Mouse (Mus musculus): Measurements from ENCODE around the gene Col23a1. TPM values are rescaled to one million over a fixed set of nuclear protein-coding genes. Genes with fewer than 3 reads are reported as not detected.
A peak's percentile ranks its signal among the peaks of the same experiment; 100 is the strongest.

The Col23a1 gene
- polyA plus RNA-seq (2015; fragmentation: Nextera tagmentation; extraction: Ambion mirVana): 5.2 and 5.8 TPM in 2 replicates

DNA sequence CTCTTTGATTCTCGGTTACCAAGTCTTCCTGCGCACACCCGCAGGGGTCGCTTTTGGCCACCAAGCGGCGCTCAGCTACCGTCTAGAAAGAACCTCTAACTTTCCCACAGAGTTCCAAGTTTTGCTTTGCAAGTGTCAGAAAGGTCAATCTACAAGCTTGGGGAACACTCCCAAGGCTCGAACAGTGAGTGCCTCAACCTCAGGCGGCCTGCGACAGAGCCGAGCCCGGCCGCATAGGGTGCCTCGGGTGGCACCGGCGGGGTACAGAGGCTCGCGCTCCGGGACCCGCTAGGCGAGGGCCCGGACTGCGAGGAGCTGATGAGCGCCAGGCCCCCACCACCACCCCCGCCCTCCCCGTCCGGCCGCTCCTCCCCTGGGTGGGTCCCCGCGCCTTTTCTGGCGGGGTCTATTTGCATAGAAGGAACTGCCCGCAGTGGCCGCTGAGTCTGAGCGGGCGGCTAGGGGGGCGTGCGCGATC is at the start of gene Col23a1:
Gene Col23a1 (plus strand): TSS at position 357 of the 478 bp plus-strand sequence.
- no peaks in the 10 kb centered on the region for H3K27me3 ChIP-seq (ENCODE audit: insufficient read depth, low read length)
- WGBS: under 1% methylated on average over 31 of the region's 38 CpGs
- H3K27ac ChIP-seq (ENCODE audit: low read length): peak within 1 kb of the TSS; percentile 61; the same call in 1 of the 2 replicates

DNA sequence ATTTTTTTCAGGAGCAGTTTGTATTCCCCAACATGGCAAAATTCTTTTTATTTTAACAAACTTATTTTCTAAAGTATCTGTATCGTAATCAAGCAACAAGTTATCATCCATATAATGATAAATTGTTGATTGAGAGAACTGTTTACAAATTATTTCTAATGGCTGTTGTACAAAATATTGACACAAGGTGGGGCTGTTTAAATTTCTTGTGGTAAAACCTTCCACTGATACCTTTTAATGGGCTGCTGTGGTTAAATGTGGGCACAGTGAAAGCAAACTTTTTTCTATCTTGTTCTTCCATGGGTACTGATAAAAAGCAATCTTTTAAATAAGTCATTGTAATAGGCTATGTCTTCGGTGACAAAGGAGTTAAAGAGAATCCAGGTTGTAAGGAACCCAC is 46.8 kb upstream of the Col23a1 start:
- Histone ChIP-seq H3K36me3 (ENCODE audit: insufficient read depth, low read length) (no peaks in the 10 kb centered on the region), H3K27ac (ENCODE audit: low read length) (no peak overlapping the region), H3K4me3 (ENCODE audit: low read length) (no peak overlapping the region), H3K4me2 (replicated peaks; ENCODE audit: low read depth, low read length) (no peak overlapping the region), H3K27me3 (ENCODE audit: insufficient read depth, low read length) (no peaks in the 10 kb centered on the region), H3K4me1 (ENCODE audit: insufficient read depth, low read length) (no peaks in the 10 kb centered on the region), H3K9me3 (ENCODE audit: low read length) (peaks cover 5% of the 10 kb centered on the region; the same call in 1 of the 2 replicates), H3K9ac (replicated peaks; ENCODE audit: low read length) (no peak overlapping the region)
- ATAC-seq (ENCODE audit: low FRiP score, low TSS enrichment): no peak
- 78% methylated on average over 2 of the region's 2 CpGs for WGBS

More for the DNA sequence above, at the start of gene Col23a1:
- peak; percentile 95 for ATAC-seq (ENCODE audit: low FRiP score, low TSS enrichment)
- Histone ChIP-seq H3K4me2 (replicated peaks; ENCODE audit: low read depth, low read length) (peak within 1 kb of the TSS; percentile 80), H3K36me3 (ENCODE audit: insufficient read depth, low read length) (0 out of 2 replicates have a peak, but pooled peaks cover 1% of the 10 kb centered on the region), H3K4me1 (ENCODE audit: insufficient read depth, low read length) (no peaks in the 10 kb centered on the region), H3K9me3 (ENCODE audit: low read length) (no peaks in the 10 kb centered on the region), H3K4me3 (ENCODE audit: low read length) (peak within 1 kb of the TSS; percentile 63), H3K9ac (replicated peaks; ENCODE audit: low read length) (peak within 1 kb of the TSS; percentile 68)

DNA sequence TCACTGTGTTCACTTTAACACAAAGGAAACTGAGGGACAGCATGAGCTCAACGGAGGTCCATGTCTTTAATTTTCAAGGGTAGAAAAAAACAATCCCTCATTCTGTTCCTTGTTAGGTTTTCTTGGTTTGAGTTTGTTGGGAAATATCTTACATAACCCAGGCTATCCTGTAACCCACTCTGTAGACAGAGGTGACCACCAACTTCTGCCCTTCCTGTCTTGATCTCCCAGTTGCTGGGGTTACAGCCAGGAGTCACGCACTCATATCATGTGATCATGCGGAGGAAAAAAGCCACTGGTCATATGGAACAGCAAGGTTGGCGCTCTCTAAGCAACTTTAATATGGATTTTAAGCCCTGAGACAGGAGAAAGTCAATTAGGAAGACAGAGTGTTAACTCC is 32.7 kb upstream of the Col23a1 start:
- no peaks in the 10 kb centered on the region for H3K27me3 ChIP-seq (ENCODE audit: insufficient read depth, low read length)
- H3K27ac ChIP-seq (ENCODE audit: low read length): no peak overlapping the region
- no peaks in the 10 kb centered on the region for H3K9me3 ChIP-seq (ENCODE audit: low read length)
- H3K4me1 ChIP-seq (ENCODE audit: insufficient read depth, low read length): no peaks in the 10 kb centered on the region
- H3K36me3 ChIP-seq (ENCODE audit: insufficient read depth, low read length): no peaks in the 10 kb centered on the region
- no peak for ATAC-seq (ENCODE audit: low FRiP score, low TSS enrichment)
- no peak overlapping the region for H3K4me3 ChIP-seq (ENCODE audit: low read length)
- no peak overlapping the region for H3K9ac ChIP-seq (replicated peaks; ENCODE audit: low read length)
- H3K4me2 ChIP-seq (replicated peaks; ENCODE audit: low read depth, low read length): no peak overlapping the region
- WGBS: 87% methylated on average over 4 of the region's 4 CpGs

DNA sequence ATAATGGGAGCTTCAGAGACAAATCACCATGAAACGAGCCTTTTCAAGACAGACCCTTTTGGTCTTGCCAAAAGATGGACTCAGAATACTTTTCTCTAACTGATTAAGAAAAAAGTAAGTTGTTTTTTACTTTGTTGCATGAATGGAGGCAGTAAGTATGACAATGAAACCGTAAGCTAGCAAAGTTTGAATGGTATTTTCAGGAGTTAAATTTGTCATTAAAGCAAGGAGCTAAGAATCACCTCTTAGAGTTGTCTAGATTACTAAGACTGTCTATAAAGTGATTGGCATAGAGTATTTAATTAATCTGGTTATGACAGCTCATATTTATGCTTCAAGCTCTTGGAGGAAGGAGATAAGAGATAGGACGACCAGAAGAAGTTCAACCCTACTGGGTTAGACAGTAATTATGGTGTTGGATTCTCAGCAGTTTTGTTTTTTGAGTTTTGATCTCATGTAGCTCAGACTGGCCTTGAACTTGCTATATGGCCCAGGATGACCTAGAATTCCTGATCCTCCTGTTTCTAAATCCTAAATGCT is 28.0 kb upstream of the Col23a1 start, which contains the start of gene Clk4:
Gene Clk4 (plus strand): TSS at position 51 of the 540 bp plus-strand sequence.
- WGBS: 75% methylated on average over 3 of the region's 3 CpGs
- H3K27ac ChIP-seq (ENCODE audit: low read length): peak within 1 kb of the TSS; percentile 84

DNA sequence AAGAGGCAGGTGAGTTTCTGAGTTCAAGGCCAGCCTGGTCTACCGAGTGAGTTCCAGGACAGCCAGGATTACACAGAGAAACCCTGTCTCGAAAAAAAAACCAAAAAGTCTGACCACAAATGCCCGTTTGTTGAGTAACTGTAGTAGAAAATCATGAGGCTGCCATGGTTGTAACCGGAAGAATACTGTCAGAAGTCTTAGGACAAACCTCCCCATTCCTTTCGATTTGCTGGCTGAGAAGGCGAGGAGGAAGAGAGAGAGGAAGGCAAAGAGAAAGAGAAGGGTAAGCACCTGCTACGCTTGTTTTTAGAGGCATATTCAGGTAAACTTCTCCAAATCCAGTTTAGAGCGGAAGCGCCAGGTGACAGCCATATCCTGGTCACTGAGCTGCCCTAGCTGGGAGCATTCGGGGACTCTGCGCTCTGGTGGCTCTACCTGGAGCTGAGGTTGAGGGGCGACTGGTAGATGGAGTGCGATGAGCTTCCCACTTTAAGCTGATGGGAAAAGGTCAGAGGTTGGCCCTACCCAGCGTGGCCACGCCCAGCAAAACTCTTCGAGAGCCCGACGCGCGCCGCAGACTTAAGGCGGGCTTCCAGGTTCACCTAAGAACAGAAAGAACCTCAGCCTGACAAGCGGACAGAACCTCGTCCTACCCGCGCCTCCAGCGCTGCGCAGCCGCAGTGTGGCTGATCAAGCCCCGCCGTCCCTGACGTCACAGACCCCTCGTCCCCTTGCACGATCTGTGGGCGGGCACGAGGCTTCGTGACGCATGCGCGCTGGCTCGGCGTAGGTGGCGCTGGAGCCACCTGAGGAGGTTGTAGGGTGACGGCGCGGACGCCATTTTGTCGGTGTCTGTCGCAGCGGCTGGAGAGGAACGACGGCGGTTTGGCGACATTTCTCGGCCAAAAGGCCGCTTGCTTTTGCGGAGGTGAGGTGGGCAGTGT is 27.1 kb upstream of the Col23a1 start, which contains the start of gene BC049762:
Gene BC049762 (minus strand): TSS at position 705 of the 944 bp plus-strand sequence.
- Histone ChIP-seq H3K4me3 (ENCODE audit: low read length) (peak within 1 kb of the TSS; percentile 96), H3K27ac (ENCODE audit: low read length) (peak within 1 kb of the TSS; percentile 94), H3K4me2 (replicated peaks; ENCODE audit: low read depth, low read length) (peak within 1 kb of the TSS; percentile 83), H3K36me3 (ENCODE audit: insufficient read depth, low read length) (no peaks in the 10 kb centered on the region), H3K9ac (replicated peaks; ENCODE audit: low read length) (peak within 1 kb of the TSS; percentile 98), H3K4me1 (ENCODE audit: insufficient read depth, low read length) (peaks cover 21% of the 10 kb centered on the region), H3K27me3 (ENCODE audit: insufficient read depth, low read length) (no peaks in the 10 kb centered on the region), H3K9me3 (ENCODE audit: low read length) (no peaks in the 10 kb centered on the region)
- peak; percentile 99 for ATAC-seq (ENCODE audit: low FRiP score, low TSS enrichment)
- WGBS: 8% methylated on average over 57 of the region's 57 CpGs

More for the DNA sequence above, 28.0 kb upstream of the Col23a1 start, which contains the start of gene Clk4:
- no peaks in the 10 kb centered on the region for H3K27me3 ChIP-seq (ENCODE audit: insufficient read depth, low read length)
- peaks cover 21% of the 10 kb centered on the region for H3K4me1 ChIP-seq (ENCODE audit: insufficient read depth, low read length)
- no peaks in the 10 kb centered on the region for H3K36me3 ChIP-seq (ENCODE audit: insufficient read depth, low read length)
- no peak for ATAC-seq (ENCODE audit: low FRiP score, low TSS enrichment)
- no peaks in the 10 kb centered on the region for H3K9me3 ChIP-seq (ENCODE audit: low read length)
- peak within 1 kb of the TSS; percentile 83 for H3K4me2 ChIP-seq (replicated peaks; ENCODE audit: low read depth, low read length)
- H3K9ac ChIP-seq (replicated peaks; ENCODE audit: low read length): peak within 1 kb of the TSS; percentile 98
- peak within 1 kb of the TSS; percentile 96 for H3K4me3 ChIP-seq (ENCODE audit: low read length)

DNA sequence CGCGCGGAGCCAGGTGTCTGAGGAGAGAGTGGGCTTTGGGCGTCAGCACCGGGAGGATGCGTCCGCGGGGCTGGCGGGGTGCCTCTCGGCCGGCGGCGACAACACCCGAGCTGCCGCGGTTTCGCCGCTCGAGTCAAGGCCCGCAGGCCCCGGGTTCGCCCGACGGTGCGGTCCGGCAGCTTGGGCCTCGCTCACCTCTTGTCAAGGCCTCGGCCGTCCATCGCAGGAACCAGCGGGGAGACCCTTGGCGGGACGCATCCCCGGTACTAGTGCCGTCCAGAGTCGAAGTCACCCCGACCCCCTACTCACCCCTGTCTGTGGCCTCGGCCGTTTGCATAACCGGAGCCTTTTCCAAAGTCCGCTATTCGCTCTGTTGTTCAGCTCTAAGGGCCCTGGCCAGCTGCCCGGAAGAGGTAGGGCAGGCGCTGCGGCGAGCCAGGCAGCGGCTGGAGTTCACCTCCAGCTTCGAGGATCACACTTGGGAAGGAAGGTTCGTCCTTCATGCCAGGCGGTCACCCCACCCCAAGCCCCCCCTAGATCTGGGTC is 26.4 kb upstream of the Col23a1 start:
- peak overlapping the region; percentile 94 for H3K27ac ChIP-seq (ENCODE audit: low read length)
- no peaks in the 10 kb centered on the region for H3K27me3 ChIP-seq (ENCODE audit: insufficient read depth, low read length)
- no peaks in the 10 kb centered on the region for H3K9me3 ChIP-seq (ENCODE audit: low read length)
- H3K36me3 ChIP-seq (ENCODE audit: insufficient read depth, low read length): no peaks in the 10 kb centered on the region
- H3K4me2 ChIP-seq (replicated peaks; ENCODE audit: low read depth, low read length): peak overlapping the region; percentile 83
- 0% methylated on average over 50 of the region's 50 CpGs for WGBS
- H3K4me1 ChIP-seq (ENCODE audit: insufficient read depth, low read length): peaks cover 21% of the 10 kb centered on the region
- H3K4me3 ChIP-seq (ENCODE audit: low read length): peak overlapping the region; percentile 96
- ATAC-seq (ENCODE audit: low FRiP score, low TSS enrichment): peak; percentile 69
- peak overlapping the region; percentile 98 for H3K9ac ChIP-seq (replicated peaks; ENCODE audit: low read length)

DNA sequence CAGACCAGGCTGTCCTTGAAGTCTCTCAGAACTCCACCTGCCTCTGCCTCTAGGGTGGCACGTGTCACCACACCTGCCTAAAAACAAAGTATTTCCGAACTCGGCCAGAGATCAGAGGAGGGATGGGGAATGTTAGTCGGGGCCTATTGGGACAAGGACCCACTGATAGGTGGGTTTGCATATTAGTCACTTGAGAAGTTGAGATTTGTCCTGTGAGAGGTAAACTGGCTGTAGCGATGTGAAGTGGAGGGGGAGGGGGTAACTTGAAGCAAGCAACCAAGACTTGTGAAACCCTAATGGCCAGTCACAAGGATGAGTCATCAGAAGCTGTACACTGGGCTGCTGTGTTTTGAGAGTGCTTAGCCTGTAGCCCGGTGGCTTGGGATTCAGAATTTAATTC is 25.4 kb upstream of the Col23a1 start:
- H3K36me3 ChIP-seq (ENCODE audit: insufficient read depth, low read length): no peaks in the 10 kb centered on the region
- peak overlapping the region; percentile 83 for H3K4me2 ChIP-seq (replicated peaks; ENCODE audit: low read depth, low read length)
- peak overlapping the region; percentile 96 for H3K4me3 ChIP-seq (ENCODE audit: low read length)
- H3K27me3 ChIP-seq (ENCODE audit: insufficient read depth, low read length): no peaks in the 10 kb centered on the region
- ATAC-seq (ENCODE audit: low FRiP score, low TSS enrichment): no peak
- 5% methylated on average over 6 of the region's 6 CpGs for WGBS
- H3K27ac ChIP-seq (ENCODE audit: low read length): no peak overlapping the region
- H3K9ac ChIP-seq (replicated peaks; ENCODE audit: low read length): peak overlapping the region; percentile 52
- peaks cover 21% of the 10 kb centered on the region for H3K4me1 ChIP-seq (ENCODE audit: insufficient read depth, low read length)
- H3K9me3 ChIP-seq (ENCODE audit: low read length): no peaks in the 10 kb centered on the region

DNA sequence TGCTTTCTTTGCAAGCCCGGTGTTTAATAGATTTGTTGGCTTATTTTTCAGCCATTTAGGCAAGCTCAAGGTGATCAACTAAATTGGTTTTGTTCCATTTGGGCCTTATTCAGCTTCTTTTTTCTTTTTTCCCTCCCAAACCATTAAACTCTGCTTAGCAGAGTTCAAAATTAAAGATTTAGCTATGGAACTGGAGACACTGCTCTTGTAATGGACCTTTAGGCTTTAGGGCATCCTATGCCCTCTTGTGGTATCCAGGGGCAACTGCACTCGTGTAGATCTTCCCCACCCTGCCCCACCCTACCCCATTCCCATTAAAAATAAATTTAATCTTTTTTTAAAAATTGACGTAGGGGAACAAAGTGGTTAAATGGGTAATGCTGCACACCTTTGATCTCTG is 24.4 kb upstream of the Col23a1 start:
- H3K9ac ChIP-seq (replicated peaks; ENCODE audit: low read length): no peak overlapping the region
- WGBS: 49% methylated on average over 3 of the region's 3 CpGs
- H3K4me2 ChIP-seq (replicated peaks; ENCODE audit: low read depth, low read length): peak overlapping the region; percentile 83
- H3K4me1 ChIP-seq (ENCODE audit: insufficient read depth, low read length): peaks cover 21% of the 10 kb centered on the region
- H3K4me3 ChIP-seq (ENCODE audit: low read length): no peak overlapping the region
- H3K36me3 ChIP-seq (ENCODE audit: insufficient read depth, low read length): 0 out of 2 replicates have a peak, but pooled peaks cover 3% of the 10 kb centered on the region
- H3K9me3 ChIP-seq (ENCODE audit: low read length): no peaks in the 10 kb centered on the region
- no peak for ATAC-seq (ENCODE audit: low FRiP score, low TSS enrichment)
- no peak overlapping the region for H3K27ac ChIP-seq (ENCODE audit: low read length)
- no peaks in the 10 kb centered on the region for H3K27me3 ChIP-seq (ENCODE audit: insufficient read depth, low read length)

DNA sequence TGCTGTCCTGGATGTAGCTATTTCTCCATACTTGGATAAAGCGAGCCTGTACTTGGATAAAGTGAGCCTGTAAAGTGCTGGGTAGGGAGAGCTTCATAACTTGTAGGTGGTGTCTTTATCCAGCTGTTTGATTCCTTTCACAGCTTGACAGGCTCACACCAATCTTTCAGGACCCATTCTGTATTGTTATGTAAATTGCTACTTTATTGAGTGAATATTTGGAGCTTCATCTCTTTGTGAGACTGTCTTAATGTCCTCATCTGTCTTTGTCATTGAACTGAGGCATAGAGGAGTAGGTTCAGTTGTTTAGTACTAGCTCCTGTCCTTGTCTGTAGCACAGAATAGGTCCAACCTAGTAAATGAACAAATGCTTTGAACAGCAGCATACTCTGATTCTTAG is 15.3 kb upstream of the Col23a1 start:
- WGBS: 92% methylated on average over 1 of the region's 1 CpGs
- H3K9me3 ChIP-seq (ENCODE audit: low read length): no peaks in the 10 kb centered on the region
- no peaks in the 10 kb centered on the region for H3K27me3 ChIP-seq (ENCODE audit: insufficient read depth, low read length)
- H3K4me1 ChIP-seq (ENCODE audit: insufficient read depth, low read length): no peaks in the 10 kb centered on the region
- no peak for ATAC-seq (ENCODE audit: low FRiP score, low TSS enrichment)
- H3K4me2 ChIP-seq (replicated peaks; ENCODE audit: low read depth, low read length): no peak overlapping the region
- no peak overlapping the region for H3K27ac ChIP-seq (ENCODE audit: low read length)
- no peak overlapping the region for H3K4me3 ChIP-seq (ENCODE audit: low read length)
- H3K36me3 ChIP-seq (ENCODE audit: insufficient read depth, low read length): peaks cover 47% of the 10 kb centered on the region
- H3K9ac ChIP-seq (replicated peaks; ENCODE audit: low read length): no peak overlapping the region
